Mouse (Mus musculus) lung, postnatal 0 days (tissue): ENCODE results near the gene Faap100. TPM values are rescaled to one million over a fixed set of nuclear protein-coding genes. Genes with fewer than 3 reads are reported as not detected.
"Not testable (repeated sequence)": the region's sequence is repeated elsewhere in the genome, so short reads cannot be mapped to it uniquely, and the experiment has no call there.

Source experiments
- ATAC-seq: fragments of 200-750 bp; cut with Nextera tagmentation; 2 replicates; pipeline ENCODE4 v1.8.0; 2017; ENCODE audit warnings: moderate library complexity
- DNase-seq: peaks from one replicate; pipeline ENCODE4 v3.0.0-alpha.2; 2016; ENCODE audit warnings: low spot score
- H3K27ac ChIP-seq: fragments of 300-500 bp; sonication (generic); 2 replicates; pipeline ENCODE4 v1.5.1; 2014; ENCODE audit warnings: antibody characterized with exemption, mild to moderate bottlenecking, low read length, mixed read lengths
- H3K27me3 ChIP-seq: fragments of 300-500 bp; sonication (generic); replicated peaks from 2 replicates; pipeline ENCODE4 v1.6.1; 2014; ENCODE audit warnings: low read length, mixed read lengths; ENCODE audit not compliant: insufficient read depth
- H3K36me3 ChIP-seq: fragments of 300-500 bp; sonication (generic); 2 replicates; pipeline ENCODE4 v1.6.1; 2014; ENCODE audit warnings: low read length, mixed read lengths; ENCODE audit not compliant: insufficient read depth
- H3K4me1 ChIP-seq: fragments of 300-500 bp; sonication (generic); 2 replicates; pipeline ENCODE4 v1.6.1; 2014; ENCODE audit warnings: antibody characterized with exemption, low read depth, low read length, mixed read lengths; ENCODE audit not compliant: insufficient read depth
- H3K4me2 ChIP-seq: fragments of 300-500 bp; sonication (generic); replicated peaks from 2 replicates; pipeline ENCODE4 v1.6.1; 2014; ENCODE audit warnings: low read depth, mild to moderate bottlenecking, low read length, moderate library complexity, mixed read lengths
- H3K4me3 ChIP-seq: fragments of 300-500 bp; sonication (generic); 2 replicates; pipeline ENCODE4 v1.5.1; 2014; ENCODE audit warnings: low read depth, low read length
- H3K9ac ChIP-seq: fragments of 300-500 bp; sonication (generic); replicated peaks from 2 replicates; pipeline ENCODE4 v1.6.1; 2014; ENCODE audit warnings: low read depth, mild to moderate bottlenecking
- H3K9me3 ChIP-seq: fragments of 300-500 bp; sonication (generic); 2 replicates; pipeline ENCODE4 v1.6.1; 2016; ENCODE audit warnings: low read length, mixed read lengths
- CTCF ChIP-seq: IDR thresholded peaks from 2 replicates; pipeline ENCODE4 v1.5.1; 2016; ENCODE audit warnings: antibody characterized with exemption, mild to moderate bottlenecking
- EP300 ChIP-seq: IDR thresholded peaks from 2 replicates; pipeline ENCODE4 v1.6.1; 2016; ENCODE audit warnings: antibody characterized with exemption, mild to moderate bottlenecking, control low read depth
- WGBS: fragments of 180-500 bp; shearing (Covaris S2); extraction: QIAGEN DNeasy Blood & Tissue Kit; methylation state at CpG from one replicate; pipeline ENCODE4 v1.1.7; 2014; 5-methylcytosine and 5-hydroxymethylcytosine counted together
- polyA plus RNA-seq: library from polyadenylated mRNA; unstranded; fragments of >200 nt; fragmentation: Nextera tagmentation; extraction: Ambion mirVana; gene quantifications from 2 replicates; pipeline ENCODE4 v1.2.1, GENCODE M21; 2015

Faap100 gene
- polyA plus RNA-seq, 1 experiment from 2014 or later: 18.1 TPM

DNA sequence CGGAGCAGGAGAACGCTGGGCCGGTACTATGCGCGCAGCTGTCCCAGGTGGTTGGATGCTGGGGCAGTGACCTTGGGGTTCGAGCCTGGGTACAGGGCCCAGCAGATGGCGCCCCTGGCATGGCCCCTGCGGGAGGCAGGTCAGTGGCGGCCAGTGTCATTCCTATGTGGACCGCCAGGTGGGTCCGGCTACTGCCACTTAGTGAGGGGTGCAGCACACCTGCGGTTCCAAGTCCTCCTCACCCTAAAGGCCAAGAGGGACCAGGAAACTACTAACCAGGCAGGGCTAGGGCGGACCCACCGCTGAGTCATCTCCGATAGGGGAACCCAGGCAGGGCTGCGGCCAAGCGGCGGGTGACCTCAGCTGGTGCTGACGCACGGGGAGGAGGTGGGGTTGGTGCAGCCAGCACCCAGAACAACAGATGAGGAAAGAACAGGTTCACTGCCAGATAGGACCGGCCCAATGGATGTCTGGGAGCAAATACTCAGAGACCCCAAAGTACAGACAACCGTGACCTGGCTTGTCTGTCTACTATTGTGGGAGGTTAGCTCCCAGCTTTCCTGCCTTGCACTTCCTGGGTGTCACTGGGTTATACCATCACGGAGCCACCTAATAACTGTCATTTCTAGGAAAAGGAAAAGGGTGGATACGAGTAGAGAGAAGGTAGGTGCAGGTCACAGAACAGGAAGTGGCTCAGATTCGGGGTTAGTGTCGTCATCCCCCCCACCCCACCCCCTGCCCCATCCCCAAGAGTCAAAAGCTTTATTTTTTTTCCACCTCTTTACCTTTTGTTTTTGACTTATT, 24.9 kb downstream of the Faap100 start:
- WGBS: 21% methylated on average over 24 of the region's 26 CpGs
- TF ChIP-seq CTCF (peak; percentile 96), EP300 (peak; percentile 84)
- Histone ChIP-seq H3K9me3 (no peaks in the 10 kb centered on the region), H3K27ac (peak overlapping the region; percentile 84), H3K4me3 (no peak overlapping the region), H3K4me2 (peak overlapping the region; percentile 6), H3K27me3 (no peaks in the 10 kb centered on the region), H3K4me1 (peaks cover 37% of the 10 kb centered on the region), H3K36me3 (no peaks in the 10 kb centered on the region), H3K9ac (no peak overlapping the region)
- ATAC-seq: peak; percentile 68
- peak; percentile 97 for DNase-seq

DNA sequence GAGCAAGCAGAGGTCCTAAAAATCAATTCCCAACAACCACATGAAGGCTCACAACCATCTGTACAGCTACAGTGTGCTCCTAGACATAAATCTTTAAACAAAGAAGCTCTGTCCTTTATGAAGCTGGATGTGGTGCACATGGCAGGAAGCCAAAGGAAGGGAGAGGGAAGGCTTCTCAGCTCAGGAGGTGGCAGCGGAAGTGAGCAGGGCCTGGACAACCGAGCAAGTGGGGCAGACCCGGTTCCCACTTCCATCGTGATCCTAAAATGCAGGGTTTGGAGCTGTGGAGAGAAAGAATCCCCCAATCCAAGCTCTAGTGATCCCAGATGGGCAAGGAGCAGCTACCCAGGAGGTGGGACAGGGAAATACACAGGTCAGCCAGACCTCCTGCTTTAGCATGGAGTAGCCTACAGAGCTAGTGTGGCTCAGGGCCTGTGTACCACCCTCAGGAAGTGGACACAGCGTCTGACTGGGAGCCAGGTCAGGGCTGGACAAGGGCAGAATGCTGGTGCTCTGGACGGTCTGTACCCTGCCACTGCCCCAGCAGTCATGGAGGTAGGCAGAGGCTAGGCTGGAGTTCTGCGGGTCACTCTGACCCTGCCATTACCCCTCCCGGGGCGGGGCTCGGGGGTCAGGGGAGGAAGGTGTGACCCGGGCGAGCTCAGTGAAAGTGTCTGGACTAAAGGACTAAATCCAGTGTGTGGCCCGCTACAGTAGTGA, 25.8 kb downstream of the Faap100 start:
- TF ChIP-seq EP300 (peak; percentile 53; the same call in 1 of the 2 replicates), CTCF (no peak)
- H3K4me3 ChIP-seq: no peak overlapping the region
- no peaks in the 10 kb centered on the region for H3K9me3 ChIP-seq
- DNase-seq (peak; percentile 75), ATAC-seq (no peak)
- H3K36me3 ChIP-seq: no peaks in the 10 kb centered on the region
- H3K27ac ChIP-seq: peak overlapping the region; percentile 84
- WGBS: 49% methylated on average over 13 of the region's 13 CpGs
- 0 out of 2 replicates have a peak overlapping the region, but pooled peaks have one; percentile 4 for H3K9ac ChIP-seq
- H3K4me2 ChIP-seq: no peak overlapping the region
- no peaks in the 10 kb centered on the region for H3K27me3 ChIP-seq
- H3K4me1 ChIP-seq: peaks cover 29% of the 10 kb centered on the region

- H3K9ac ChIP-seq, H3K9me3 ChIP-seq, ATAC-seq, DNase-seq, H3K4me2 ChIP-seq, H3K4me3 ChIP-seq, H3K27me3 ChIP-seq, H3K36me3 ChIP-seq: not testable (repeated sequence)
- WGBS: 79% methylated on average over 5 of the region's 5 CpGs
- Histone ChIP-seq H3K27ac (peak overlapping the region; percentile 100), H3K4me1 (peaks cover 26% of the 10 kb centered on the region)
These were observed 26.5 kb downstream of the Faap100 start for GRCm38 (mm10) chr11:120352093-120352350.

GRCm38 (mm10) chr11:120351250-120352092, 27.1 kb downstream of the Faap100 start:
- 0 out of 2 replicates have a peak overlapping the region, but pooled peaks have one; percentile 90 for H3K4me2 ChIP-seq
- H3K36me3 ChIP-seq: no peaks in the 10 kb centered on the region
- DNase-seq (peak; percentile 44), ATAC-seq (no peak)
- H3K4me1 ChIP-seq: peaks cover 26% of the 10 kb centered on the region
- H3K27ac ChIP-seq: peak overlapping the region; percentile 100
- no peak overlapping the region for H3K4me3 ChIP-seq
- no peak overlapping the region for H3K9ac ChIP-seq
- TF ChIP-seq EP300 (no peak), CTCF (no peak)
- H3K27me3 ChIP-seq: no peaks in the 10 kb centered on the region
- H3K9me3 ChIP-seq: no peaks in the 10 kb centered on the region
- WGBS: 71% methylated on average over 10 of the region's 10 CpGs

- DNase-seq (peak; percentile 85), ATAC-seq (peak; percentile 6)
- Histone ChIP-seq H3K27me3 (no peaks in the 10 kb centered on the region), H3K4me1 (peaks cover 26% of the 10 kb centered on the region), H3K36me3 (no peaks in the 10 kb centered on the region), H3K4me3 (peak overlapping the region; percentile 100), H3K9me3 (no peaks in the 10 kb centered on the region), H3K27ac (peak overlapping the region; percentile 100), H3K9ac (0 out of 2 replicates have a peak overlapping the region, but pooled peaks have one; percentile 100), H3K4me2 (peak overlapping the region; percentile 90)
- 16% methylated on average over 11 of the region's 11 CpGs for WGBS
- TF ChIP-seq CTCF (no peak), EP300 (peak; percentile 67)
These were observed 27.9 kb downstream of the Faap100 start for GRCm38 (mm10) chr11:120350711-120351110.
